Mouse (Mus musculus): ENCODE data around the gene Vmn2r20. TPM values are rescaled to one million over a fixed set of nuclear protein-coding genes. Genes with fewer than 3 reads are reported as not detected.
"Not testable (repeated sequence)": the region's sequence is repeated elsewhere in the genome, so short reads cannot be mapped to it uniquely, and the experiment has no call there.

Gene Vmn2r20
- under 1 TPM in 1 of 2 experiments, not detected in 1; 0.04 TPM for polyA plus RNA-seq (2017; shearing (Covaris generic))

- not testable (repeated sequence) for ATAC-seq
Observed at GRCm38 (mm10) chr6:123418016-123418415, at the start of gene Vmn2r20. TSS of gene Vmn2r20 (minus strand) at chr6:123418116.

GRCm38 (mm10) chr6:123424413-123424812, 6.5 kb upstream of the Vmn2r20 start:
- ATAC-seq = not testable (repeated sequence)

- ATAC-seq = not testable (repeated sequence)
Observed at GRCm38 (mm10) chr6:123406918-123407665, 10.8 kb downstream of the Vmn2r20 start.

DNA sequence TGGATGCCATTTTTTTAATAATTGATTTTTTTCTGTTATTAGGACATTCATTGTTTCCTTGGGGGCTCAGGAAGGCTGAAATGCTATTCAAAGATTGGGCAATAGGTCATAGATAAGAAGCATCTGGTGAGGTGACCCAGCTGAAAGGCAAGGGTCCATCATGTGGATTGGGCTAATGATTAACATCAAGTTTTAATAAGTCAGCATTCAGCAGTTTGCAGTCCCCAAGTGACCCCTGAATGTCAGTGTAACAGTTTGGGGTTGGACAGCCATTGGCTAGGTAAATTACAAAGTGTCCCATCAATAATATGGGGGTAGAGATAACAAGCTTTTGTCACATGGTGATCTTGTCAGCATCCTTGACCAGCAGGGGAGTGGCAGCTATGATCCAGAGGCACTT, 29.1 kb downstream of the Vmn2r20 start:
- ATAC-seq = not testable (repeated sequence)

DNA sequence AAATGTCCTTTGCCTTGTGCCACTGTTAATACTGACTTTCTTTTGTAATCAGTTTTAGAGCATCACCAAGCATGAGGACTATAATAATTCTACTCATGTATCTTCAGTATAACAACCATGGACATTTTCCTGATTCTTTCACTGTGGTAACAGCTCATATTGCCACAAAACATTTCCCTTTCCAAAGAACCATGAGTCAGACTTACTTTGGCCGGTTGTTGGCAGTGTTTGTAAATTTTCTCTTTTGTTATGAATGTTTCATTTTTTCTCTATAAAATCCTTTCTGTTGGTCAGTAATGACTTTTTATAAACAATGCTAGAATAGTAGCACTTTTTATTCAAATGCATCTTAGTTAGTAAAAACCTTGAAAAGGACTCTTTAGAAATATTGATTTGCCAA, 71.8 kb downstream of the Vmn2r20 start:
- ATAC-seq = no peak

GRCm38 (mm10) chr6:123340093-123340492, 77.8 kb downstream of the Vmn2r20 start:
- no peak for ATAC-seq

DNA sequence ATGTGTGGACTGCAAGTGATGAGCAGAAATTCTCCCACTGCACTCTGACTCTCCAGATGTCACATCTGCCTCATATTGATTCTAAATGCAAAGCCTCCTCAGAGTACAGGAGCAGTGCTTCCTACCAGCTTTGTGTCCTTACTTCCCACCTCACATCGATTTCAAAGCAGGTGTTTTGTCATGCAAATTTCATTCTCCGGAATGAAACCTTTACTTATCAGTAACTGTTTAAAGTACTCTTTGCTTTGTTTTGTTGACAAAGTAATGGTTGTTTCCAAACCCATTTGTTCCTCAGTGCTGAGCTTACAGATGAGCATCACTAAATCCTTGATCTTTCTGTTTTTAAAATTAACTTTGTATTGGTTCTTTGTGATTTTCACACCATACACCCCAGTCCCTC, 85.4 kb downstream of the Vmn2r20 start:
- ATAC-seq = no peak

Other genes starting within 250 kb of the Vmn2r20 start
- gene Clec4b2, start 245.2 kb downstream of the Vmn2r20 start, polyA plus RNA-seq (2017; shearing (Covaris generic)) = not detected
- gene Clec4n, start 188.3 kb downstream of the Vmn2r20 start, polyA plus RNA-seq (2017; shearing (Covaris generic)) = 1 to 10 TPM in 1 of 2 experiments, under 1 TPM in 1; 0.45 to 1.2 TPM
- gene Clec4d, start 156.0 kb downstream of the Vmn2r20 start, polyA plus RNA-seq (2017; shearing (Covaris generic)) = not detected
- not detected for gene Clec4e, start 128.2 kb downstream of the Vmn2r20 start, polyA plus RNA-seq (2017; shearing (Covaris generic))
- not detected for gene Vmn2r19, start 109.8 kb downstream of the Vmn2r20 start, polyA plus RNA-seq (2017; shearing (Covaris generic))
- not detected for gene Vmn2r21, start 115.3 kb upstream of the Vmn2r20 start, polyA plus RNA-seq (2017; shearing (Covaris generic))
- gene Vmn2r22, start 232.6 kb upstream of the Vmn2r20 start, polyA plus RNA-seq (2017; shearing (Covaris generic)) = not detected